Mouse (Mus musculus) E14TG2a.4 (cell line): ENCODE results near the gene Ndufv1.
A peak's percentile ranks its signal among the peaks of the same experiment; 100 is the strongest.
"Not testable (repeated sequence)": the region's sequence is repeated elsewhere in the genome, so short reads cannot be mapped to it uniquely, and the experiment has no call there.

ENCODE experiments used
- H3K27me3 ChIP-seq: 2 replicates; pipeline ENCODE4 v1.6.1; 2014; ENCODE audit warnings: low read length, control low read depth; ENCODE audit not compliant: insufficient read depth
- H3K36me3 ChIP-seq: 2 replicates; pipeline ENCODE4 v1.6.1; 2014; ENCODE audit warnings: low read length, control low read depth; ENCODE audit not compliant: insufficient read depth
- H3K4me1 ChIP-seq: replicated peaks from 2 replicates; pipeline ENCODE4 v1.6.1; 2014; ENCODE audit warnings: low read depth, low read length, control low read depth
- H3K4me3 ChIP-seq: replicated peaks from 2 replicates; pipeline ENCODE4 v1.5.1; 2014; ENCODE audit warnings: mild to moderate bottlenecking, low read length
- H3K9me3 ChIP-seq: 2 replicates; pipeline ENCODE4 v1.6.1; 2014; ENCODE audit warnings: low read length, control low read depth
- CTCF ChIP-seq: conservative IDR thresholded peaks from 2 replicates; pipeline ENCODE4 v1.5.1; 2014; ENCODE audit warnings: low read length
- NANOG ChIP-seq: IDR thresholded peaks from 2 replicates; pipeline ENCODE4 v1.6.1; 2014; ENCODE audit warnings: borderline replicate concordance, low read length, mixed read lengths
- POU5F1 ChIP-seq: IDR thresholded peaks from 2 replicates; pipeline ENCODE4 v1.6.1; 2014; ENCODE audit warnings: low read length, borderline replicate concordance

The Ndufv1 gene

DNA sequence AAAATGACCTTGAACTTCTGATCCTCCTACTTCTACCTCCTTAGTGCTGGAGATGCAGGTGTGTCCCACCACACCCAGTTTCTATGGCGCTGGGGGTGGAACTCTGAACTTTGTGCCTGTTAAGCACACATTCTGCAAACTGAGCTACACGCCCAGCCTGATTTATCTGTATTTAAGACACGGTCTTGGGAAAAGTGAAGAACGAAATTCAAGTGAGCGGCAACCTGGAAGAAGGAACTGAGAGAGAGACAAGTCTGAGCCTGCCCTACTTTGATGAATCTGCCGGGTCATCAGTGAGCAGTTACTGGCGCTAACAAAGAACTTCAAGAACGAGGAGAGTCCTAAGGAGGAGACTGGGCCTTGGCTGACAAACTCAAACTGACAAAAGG is 34.3 kb upstream of the Ndufv1 start:
- peaks cover 15% of the 10 kb centered on the region for H3K9me3 ChIP-seq
- peaks cover 56% of the 10 kb centered on the region for H3K4me1 ChIP-seq
- TF ChIP-seq CTCF (no peak), POU5F1 (no peak), NANOG (no peak)

DNA sequence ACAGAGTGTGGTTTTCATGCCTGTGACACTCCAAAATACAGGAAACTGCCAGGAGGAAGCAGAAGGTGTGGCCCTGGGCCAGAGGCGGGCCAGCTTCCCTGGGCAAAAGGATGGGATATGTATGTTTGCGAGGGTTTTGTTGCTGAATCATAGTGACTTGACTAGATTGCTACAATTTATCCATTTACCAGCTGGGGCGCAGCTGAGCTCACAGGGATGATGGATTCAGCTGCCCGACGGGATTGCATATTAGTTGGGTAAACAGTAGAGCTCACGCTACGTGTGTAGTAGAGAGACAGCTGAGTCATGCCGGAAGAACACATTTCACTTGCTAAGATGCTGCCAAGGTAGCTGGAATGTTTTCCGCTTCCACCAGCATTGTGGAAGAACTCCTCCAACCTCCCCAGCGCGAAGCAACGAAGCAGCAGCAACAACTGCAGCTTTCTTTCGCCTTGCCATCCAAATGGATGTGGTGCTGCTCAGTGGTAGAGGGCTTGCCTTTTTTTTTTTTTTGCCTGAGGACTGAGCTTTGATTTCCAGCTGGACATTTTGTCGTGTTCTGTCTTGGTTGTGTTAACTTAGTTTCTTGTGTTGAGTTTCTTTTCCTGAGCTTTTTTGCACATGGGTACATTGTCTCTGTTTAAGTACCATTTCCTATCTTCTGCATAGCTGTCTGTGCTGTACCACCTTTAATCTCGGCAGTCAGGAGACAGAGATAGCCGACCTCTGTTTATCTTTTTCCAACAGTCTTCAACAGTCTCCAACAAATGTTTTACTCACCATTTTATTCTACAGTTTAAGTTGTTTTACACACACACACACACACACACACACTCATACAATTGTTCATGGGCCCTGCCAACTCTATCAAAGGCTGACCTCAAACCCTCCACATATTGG is 33.6 kb upstream of the Ndufv1 start, which contains the start of gene Gstp2:
Gene Gstp2, minus strand, starts transcription at position 58 of the 900 bp plus-strand sequence.
- H3K27me3 ChIP-seq: no peaks in the 10 kb centered on the region
- no peaks in the 10 kb centered on the region for H3K36me3 ChIP-seq
- H3K4me3 ChIP-seq: peak within 1 kb of the TSS; percentile 70
- peaks cover 15% of the 10 kb centered on the region for H3K9me3 ChIP-seq
- peaks cover 60% of the 10 kb centered on the region for H3K4me1 ChIP-seq
- no peak for TF ChIP-seq NANOG
- no peak for TF ChIP-seq CTCF
- no peak for TF ChIP-seq POU5F1

More for the DNA sequence above, 34.3 kb upstream of the Ndufv1 start:
- Histone ChIP-seq H3K4me3 (peak overlapping the region; percentile 70), H3K27me3 (no peaks in the 10 kb centered on the region), H3K36me3 (no peaks in the 10 kb centered on the region)

GRCm38 (mm10) chr19:4044109-4044508 is 31.5 kb upstream of the Ndufv1 start:
- H3K9me3 ChIP-seq: peaks cover 12% of the 10 kb centered on the region
- 0 out of 2 replicates have a peak overlapping the region, but pooled peaks have one; percentile 3 for H3K4me3 ChIP-seq
- H3K27me3 ChIP-seq: not testable (repeated sequence)
- peaks cover 64% of the 10 kb centered on the region for H3K4me1 ChIP-seq
- H3K36me3 ChIP-seq: peaks cover 12% of the 10 kb centered on the region

GRCm38 (mm10) chr19:4042124-4042523 is 29.5 kb upstream of the Ndufv1 start:
- TF ChIP-seq POU5F1: no peak
- no peak for TF ChIP-seq CTCF
- no peak for TF ChIP-seq NANOG
- peaks cover 63% of the 10 kb centered on the region for H3K4me1 ChIP-seq
- H3K36me3 ChIP-seq: peaks cover 12% of the 10 kb centered on the region
- H3K4me3 ChIP-seq: peak overlapping the region; percentile 82
- peaks cover 12% of the 10 kb centered on the region for H3K9me3 ChIP-seq
- H3K27me3 ChIP-seq: no peaks in the 10 kb centered on the region

DNA sequence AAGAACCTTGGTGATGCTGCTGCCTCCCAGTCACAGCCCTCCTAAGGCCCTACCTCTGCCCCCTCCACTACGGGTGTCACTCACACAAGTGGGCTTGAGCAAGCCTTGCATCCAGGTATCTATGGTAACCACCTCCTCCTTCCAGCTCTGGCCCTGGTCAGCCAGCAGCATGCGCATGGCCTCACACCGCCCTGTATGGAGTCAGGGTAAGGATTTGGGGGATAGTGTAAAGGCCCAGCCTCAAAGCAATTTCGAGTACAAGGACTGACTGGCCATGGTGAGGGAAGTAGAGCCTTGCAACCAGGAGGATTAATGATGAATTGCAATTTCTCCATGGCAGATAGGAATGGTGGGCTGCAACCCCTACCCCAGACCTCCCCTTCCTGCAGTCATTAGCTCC is 28.9 kb upstream of the Ndufv1 start:
- not testable (repeated sequence) for H3K27me3 ChIP-seq
- Histone ChIP-seq H3K4me1 (peaks cover 61% of the 10 kb centered on the region), H3K36me3 (peaks cover 14% of the 10 kb centered on the region), H3K9me3 (peaks cover 12% of the 10 kb centered on the region), H3K4me3 (peak overlapping the region; percentile 82)

DNA sequence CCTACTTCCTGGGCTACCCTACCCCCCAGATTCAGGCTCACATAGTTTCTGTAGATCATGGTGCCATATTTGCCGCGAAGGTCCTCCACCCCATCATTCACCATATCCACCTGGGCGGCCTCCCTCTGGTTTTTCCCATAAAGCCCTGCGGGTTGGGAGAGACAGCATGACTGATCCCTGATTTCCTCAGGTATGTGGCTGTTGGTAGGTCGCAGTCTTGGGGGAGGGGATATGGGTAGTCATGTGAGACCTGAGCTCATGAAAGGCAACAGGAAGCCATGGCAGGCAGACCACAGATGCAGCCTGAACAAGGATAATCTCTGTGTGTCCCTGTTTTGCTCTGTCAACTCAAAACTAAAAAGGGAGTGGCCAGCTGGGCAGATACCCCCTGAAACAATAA is 28.3 kb upstream of the Ndufv1 start:
- Histone ChIP-seq H3K4me1 (peaks cover 61% of the 10 kb centered on the region), H3K9me3 (peaks cover 12% of the 10 kb centered on the region), H3K36me3 (peaks cover 19% of the 10 kb centered on the region), H3K4me3 (peak overlapping the region; percentile 39; the same call in 1 of the 2 replicates)
- H3K27me3 ChIP-seq: not testable (repeated sequence)

DNA sequence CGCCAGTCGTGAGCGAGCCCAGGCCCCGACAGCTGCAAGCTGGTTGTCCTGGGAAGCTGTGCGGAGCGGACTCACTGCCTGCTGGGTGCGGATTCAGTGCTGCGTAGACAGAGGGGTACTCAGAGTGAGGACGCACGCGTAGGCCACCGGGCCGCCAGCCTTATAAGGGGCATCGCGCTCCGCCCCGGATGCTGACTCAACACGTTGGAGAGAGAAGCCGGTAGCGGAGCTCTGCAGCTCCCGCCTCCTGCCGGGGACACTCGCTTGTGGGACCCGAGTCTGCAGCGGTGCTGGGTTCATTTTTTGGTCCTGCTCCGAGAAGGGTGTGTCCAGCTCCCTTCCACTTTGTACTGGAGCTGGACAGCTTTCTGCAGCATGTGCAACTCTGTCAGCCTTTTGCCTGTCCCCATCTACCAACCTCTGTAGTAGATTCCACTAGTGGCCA is 25.2 kb upstream of the Ndufv1 start, which contains the start of gene Gstp1:
Gene Gstp1, minus strand, starts transcription at position 198 of the 445 bp plus-strand sequence.
- Histone ChIP-seq H3K4me1 (peaks cover 49% of the 10 kb centered on the region), H3K9me3 (no peaks in the 10 kb centered on the region), H3K27me3 (no peaks in the 10 kb centered on the region), H3K4me3 (peak within 1 kb of the TSS; percentile 79), H3K36me3 (peaks cover 26% of the 10 kb centered on the region)
- no peak for TF ChIP-seq POU5F1
- TF ChIP-seq NANOG: no peak
- no peak for TF ChIP-seq CTCF

- peaks cover 26% of the 10 kb centered on the region for H3K36me3 ChIP-seq
- peaks cover 47% of the 10 kb centered on the region for H3K4me1 ChIP-seq
- H3K9me3 ChIP-seq, H3K27me3 ChIP-seq: not testable (repeated sequence)
- peak overlapping the region; percentile 79 for H3K4me3 ChIP-seq
Observed at GRCm38 (mm10) chr19:4037154-4037787, 24.7 kb upstream of the Ndufv1 start.

- Histone ChIP-seq H3K4me1 (peaks cover 40% of the 10 kb centered on the region), H3K27me3 (no peaks in the 10 kb centered on the region), H3K4me3 (peak overlapping the region; percentile 55; the same call in 1 of the 2 replicates), H3K36me3 (peaks cover 26% of the 10 kb centered on the region), H3K9me3 (no peaks in the 10 kb centered on the region)
- no peak for TF ChIP-seq NANOG
- no peak for TF ChIP-seq CTCF
- no peak for TF ChIP-seq POU5F1
Observed at GRCm38 (mm10) chr19:4036327-4037045, 23.9 kb upstream of the Ndufv1 start.
